Mouse (Mus musculus): ENCODE measurements around the gene Rab5b. TPM values are rescaled to one million over a fixed set of nuclear protein-coding genes. Genes with fewer than 3 reads are reported as not detected.
A peak's percentile ranks its signal among the peaks of the same experiment; 100 is the strongest.
"Not testable (repeated sequence)": the region's sequence is repeated elsewhere in the genome, so short reads cannot be mapped to it uniquely, and the experiment has no call there.

The Rab5b gene
- total RNA-seq, 2 experiments from 2014 or later = 120 to 121 TPM

DNA sequence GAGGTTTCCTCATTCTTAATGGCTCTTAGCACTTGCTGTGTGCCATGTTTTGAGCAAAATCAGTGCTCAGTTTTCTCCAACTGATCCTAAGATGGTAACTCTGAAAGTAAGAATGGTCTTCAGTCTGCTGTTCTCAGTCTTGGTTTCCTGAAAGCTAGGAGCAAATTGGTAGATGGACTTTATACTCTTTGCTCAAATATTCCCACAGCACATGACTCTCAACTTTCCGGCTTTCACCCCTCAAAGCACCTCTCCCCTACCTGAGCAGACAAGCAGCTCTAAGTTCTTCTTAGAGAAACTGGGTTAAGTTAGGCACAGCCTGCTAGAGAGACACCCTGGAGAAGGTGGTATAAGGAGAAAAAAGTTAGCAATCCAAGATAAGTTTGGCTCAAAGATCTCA, 39.3 kb downstream of the Rab5b start:
- intact Hi-C loops (cut with DNase I) = no loop called here
- no peak for DNase-seq (ENCODE audit: extremely low spot score in 1 of 2, low spot score in 2 of 2)

DNA sequence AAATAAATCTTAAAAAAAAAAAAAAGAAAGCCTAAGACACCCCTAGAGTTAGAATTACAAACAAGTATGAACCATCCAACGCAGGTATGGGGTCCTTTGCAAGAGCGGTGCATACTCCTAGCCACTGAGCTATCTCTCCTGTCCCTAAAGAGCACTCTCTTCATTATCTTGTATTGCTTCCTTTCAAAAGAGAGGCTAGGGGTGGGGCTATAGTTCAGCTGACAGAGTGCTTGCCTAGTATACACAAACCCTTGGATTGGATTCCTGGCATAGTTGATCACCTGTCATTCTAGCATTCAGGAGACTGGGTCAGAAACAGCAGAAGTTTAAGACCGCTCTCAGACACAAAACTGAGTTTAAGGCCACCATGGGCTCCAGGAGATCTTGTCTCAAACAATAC, 40.8 kb downstream of the Rab5b start:
- intact Hi-C loops (cut with DNase I) = no loop called here

DNA sequence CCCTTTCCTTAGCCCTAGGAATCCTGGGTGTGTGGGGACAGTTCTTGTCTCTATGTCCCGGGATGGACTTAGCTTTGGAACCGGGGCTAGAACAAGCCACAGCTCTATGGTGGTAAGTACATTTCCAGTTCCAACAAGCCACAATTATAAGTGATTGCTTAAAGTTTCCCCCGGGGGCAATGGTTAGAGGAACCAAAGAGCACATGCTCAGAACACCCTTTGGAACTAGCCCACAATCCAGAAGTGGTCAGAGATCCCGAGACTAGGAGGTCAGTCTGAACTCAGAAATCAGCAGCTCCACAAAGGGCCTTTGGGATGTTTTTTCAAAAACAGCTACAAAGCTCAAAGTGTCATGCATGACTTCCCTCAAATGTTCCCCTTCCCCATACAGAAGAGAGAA, 42.2 kb downstream of the Rab5b start:
- DNase-seq (ENCODE audit: extremely low spot score in 1 of 2, low spot score in 2 of 2) = no peak
- intact Hi-C loops (cut with DNase I) = no loop called here

More for the DNA sequence above, 40.8 kb downstream of the Rab5b start:
- DNase-seq (ENCODE audit: extremely low spot score in 1 of 2, low spot score in 2 of 2) = no peak

DNA sequence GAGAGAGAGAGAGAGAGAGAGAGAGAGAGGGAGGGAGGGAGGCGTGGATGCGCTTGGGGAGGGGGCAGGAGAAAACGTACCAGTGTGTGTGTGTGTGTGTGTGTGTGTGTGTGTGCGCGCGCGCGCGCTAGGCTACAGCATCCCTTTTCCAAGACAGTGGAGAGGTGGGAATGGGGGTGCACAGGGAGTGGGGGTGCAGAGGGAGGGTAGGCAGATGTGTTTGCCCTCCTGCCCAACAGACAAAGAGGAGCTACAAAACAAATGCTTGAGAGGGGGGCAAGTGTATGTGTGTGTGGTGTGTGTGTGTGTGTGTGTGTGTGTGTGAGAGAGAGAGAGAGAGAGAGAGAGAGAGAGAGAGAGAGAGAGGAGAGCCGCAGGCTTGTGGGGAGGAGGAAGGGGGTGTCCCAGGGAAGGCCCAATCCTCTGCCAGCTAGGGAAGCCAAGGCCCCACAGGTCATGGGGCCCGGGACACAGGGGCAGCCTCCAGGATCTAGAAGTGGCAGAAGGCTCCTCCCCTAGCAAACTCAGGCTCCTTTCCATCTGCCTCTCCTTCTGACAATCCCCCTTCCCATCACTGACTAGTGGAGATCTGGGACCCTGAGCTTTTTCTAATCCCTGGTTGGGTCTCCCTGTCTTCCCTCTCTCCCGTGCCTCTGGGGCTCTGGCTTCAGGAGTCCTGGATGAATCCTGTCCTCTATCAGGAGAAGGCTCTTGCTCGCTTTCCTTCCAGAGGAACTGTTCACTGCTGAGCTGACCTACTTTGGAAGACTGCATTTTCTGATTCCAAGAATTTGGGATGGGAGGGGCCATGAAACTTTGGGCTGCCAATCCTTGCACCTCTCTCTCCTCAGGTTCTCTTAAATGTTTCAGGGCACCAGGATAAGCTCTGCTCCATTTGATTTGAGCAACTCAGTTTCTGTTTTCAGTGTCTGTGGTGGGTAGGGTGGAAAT, 49.6 kb downstream of the Rab5b start:
- intact Hi-C loops (cut with DNase I) = no loop called here

DNA sequence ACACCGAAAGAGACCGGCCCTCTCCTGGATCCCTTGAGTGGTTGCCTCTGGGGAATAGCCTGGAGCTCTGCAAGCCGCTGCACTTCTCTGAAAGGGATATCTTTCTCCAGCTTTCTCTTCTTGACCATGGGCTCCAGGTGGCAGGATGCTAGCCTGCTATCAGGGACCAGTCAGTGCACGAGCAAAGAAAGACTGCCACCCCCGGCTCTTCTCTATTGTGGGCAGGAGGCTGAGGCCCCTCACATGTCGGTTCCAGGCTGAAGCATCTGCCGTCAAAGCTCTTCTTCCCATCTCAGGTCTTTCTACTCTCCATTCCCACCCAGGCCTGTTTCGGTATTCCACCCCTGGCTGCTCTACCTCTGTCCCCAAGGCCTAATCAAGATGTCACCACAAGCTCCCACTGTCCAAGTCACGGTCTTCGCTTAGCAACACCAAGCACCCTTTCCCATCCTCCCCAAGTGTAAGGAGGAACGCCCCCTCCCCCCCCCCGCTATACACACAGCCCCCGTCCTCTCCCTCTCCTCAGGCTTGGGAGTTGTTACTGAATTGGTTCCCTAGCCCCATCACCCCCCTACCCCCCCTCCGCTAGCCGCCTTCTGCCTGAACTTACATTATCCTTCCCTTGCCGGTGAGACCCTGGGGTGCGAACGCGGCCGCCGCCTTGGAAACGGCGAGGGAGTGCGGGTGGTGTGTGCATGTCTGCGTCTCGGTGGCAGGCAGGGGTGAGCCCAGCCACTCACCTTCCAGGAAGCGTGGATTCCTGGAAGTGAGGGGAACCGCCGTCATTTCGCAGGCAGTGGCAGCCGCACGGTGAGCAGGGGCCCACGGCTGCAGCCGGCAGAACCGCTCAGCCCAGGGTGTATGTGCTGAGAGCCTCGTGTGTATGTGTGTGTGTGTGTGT, 50.7 kb downstream of the Rab5b start, which contains the start of gene Ikzf4:
Ikzf4 (minus strand) TSS at position 881 of the 901 bp plus-strand sequence.
- intact Hi-C loops (cut with DNase I) = no loop called here
- DNase-seq (ENCODE audit: extremely low spot score in 1 of 2, low spot score in 2 of 2) = peak in 1 of 2 experiments; percentile 68

More for the DNA sequence above, 49.6 kb downstream of the Rab5b start:
- peak; percentile 45 to 72 for DNase-seq (ENCODE audit: extremely low spot score in 1 of 2, low spot score in 2 of 2)

DNA sequence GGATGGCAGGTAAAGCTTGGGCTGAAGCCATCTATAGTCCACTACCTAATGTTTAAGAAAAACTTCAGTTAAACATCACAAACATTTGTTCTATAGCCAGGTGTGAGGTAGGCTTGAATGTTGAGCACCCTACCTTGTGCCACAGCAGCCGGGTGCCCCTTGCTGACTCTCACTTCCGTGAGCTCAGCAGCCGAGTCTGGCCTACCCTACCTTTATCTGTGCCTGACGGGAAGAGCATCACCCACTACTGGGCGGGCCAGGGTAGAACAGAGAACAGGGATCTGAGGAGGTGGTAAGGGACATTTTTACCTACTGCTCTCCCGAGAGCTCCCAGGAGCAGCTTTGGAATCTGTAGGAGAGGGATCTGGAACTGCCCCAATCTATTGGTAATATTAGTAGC, 53.3 kb downstream of the Rab5b start:
- no peak for DNase-seq (ENCODE audit: extremely low spot score in 1 of 2, low spot score in 2 of 2)
- intact Hi-C loops (cut with DNase I) = no loop called here

DNA sequence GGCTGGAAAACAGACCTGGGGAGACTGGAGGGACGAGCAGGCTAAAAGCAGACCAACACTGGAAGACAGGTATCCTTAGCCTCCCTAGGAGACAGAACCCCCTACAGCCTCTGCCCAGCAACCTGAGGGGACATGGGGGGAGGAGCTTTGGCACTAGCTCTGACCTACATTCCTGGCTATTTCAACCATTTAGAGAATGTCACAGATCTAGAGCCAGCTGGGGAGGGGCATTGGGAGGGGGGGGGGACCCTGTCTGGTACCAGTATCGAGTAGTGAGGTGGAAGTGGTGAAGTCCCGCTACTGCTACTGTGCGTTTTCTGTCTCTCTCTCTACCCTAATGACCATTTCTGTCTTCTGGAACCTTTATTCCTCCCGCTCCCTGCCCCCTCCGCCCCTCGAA, 54.2 kb downstream of the Rab5b start:
- DNase-seq (ENCODE audit: extremely low spot score in 1 of 2, low spot score in 2 of 2) = no peak
- intact Hi-C loops (cut with DNase I) = no loop called here

DNA sequence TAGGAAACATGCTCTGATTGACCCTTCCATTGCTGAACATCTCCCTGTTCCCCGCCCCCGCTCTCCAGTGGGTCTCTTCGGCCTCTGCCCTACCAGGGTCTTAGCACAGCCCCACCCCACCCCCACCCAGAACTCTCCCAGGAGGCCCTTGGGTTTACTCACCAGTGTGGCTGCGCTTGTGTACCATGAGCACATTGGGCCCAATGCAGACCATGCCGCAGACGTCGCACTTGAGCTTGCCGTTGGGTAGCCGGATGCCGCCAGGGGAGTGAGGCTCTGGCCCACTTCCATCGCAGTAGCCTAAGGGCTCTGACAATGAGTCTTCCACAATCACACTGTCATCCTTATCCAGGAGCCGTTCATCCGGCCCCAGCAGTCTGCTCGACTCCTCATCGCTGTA, 55.2 kb downstream of the Rab5b start:
- DNase-seq (ENCODE audit: extremely low spot score in 1 of 2, low spot score in 2 of 2) = no peak
- intact Hi-C loops (cut with DNase I) = no loop called here

DNA sequence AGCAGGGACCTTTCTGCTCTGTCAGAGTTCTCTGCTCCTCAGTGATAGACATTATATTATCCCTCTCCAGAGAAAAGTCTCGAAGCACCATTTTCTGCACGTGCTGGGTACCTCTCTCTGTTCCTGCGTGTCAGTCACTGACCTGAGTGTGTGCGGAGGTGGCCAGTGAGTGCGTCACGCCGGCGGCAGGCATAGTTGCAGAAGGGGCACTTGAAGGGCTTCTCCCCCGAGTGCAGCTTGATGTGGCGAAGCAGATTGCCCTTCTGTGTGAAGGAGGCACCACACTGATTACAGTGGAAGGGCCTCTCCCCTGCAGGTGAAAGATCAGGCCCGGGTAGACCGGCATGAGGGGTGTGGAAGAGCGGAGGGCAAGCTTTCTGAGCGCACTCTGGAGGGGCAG, 56.1 kb downstream of the Rab5b start:
- no peak for DNase-seq (ENCODE audit: extremely low spot score in 1 of 2, low spot score in 2 of 2)

DNA sequence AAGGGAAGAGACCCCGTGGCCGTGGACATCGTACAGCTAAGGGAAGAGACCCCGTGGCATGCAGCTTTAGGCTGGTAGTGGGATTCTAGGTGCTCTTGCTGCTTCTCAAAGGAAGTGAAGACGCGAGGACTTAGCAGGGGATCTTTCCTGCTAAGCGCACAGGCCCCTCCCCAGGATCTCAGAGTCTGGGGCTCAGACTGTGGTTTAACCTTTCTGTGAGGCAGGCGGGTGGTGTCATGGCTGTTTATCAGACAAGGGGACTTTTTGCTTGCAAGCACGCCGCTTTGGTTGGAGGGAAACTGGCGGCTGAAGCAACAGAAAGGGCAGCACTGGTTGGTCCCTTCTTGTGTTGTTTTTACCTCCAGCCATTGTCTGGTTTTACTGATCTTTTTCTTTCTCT, 59.1 kb downstream of the Rab5b start:
- intact Hi-C loops (cut with DNase I) = no loop called here
- no peak for DNase-seq (ENCODE audit: extremely low spot score in 1 of 2, low spot score in 2 of 2)

More for the DNA sequence above, 56.1 kb downstream of the Rab5b start:
- intact Hi-C loops (cut with DNase I) = no loop called here

DNA sequence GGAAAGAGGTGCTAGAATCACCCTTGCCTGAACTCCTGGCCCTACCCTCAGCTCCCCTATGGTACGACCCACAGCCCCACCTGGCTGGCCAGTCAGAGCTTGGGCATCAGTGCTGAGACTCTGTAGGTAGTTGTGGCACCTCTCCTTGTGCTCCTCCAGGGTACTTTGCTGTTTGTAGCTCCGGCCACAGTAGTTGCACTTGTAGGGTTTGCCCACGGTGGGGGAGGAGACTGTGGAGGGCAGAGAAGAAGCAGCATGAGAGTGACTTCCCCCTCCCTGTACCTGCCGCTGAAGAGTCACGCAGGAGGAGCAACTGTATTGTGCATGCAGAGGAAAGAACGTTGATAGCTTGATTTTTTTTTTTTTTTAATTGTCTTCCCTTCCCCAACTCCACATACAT, 59.5 kb downstream of the Rab5b start:
- DNase-seq (ENCODE audit: extremely low spot score in 1 of 2, low spot score in 2 of 2) = no peak
- intact Hi-C loops (cut with DNase I) = no loop called here

DNA sequence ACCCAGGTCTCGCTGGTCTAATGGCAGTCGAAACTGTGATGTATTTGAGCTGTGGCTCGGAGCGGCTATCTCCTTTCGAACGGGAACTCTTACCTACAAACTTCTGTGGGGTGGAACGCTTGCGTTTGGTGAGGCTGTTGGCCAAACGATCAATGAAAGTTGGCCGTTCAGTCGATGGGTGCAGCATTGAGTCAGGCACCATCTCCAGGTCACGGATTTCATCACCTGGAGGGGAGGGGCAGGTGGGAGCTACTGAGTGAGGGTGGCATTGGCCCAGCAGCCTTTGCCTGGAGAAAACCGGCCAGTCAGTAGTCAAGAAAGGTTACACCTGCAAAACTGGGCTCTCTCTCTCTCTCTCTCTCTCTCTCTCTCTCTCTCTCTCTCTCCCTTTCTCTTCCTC, 60.4 kb downstream of the Rab5b start:
- no peak for DNase-seq (ENCODE audit: extremely low spot score in 1 of 2, low spot score in 2 of 2)
- intact Hi-C loops (cut with DNase I) = no loop called here

DNA sequence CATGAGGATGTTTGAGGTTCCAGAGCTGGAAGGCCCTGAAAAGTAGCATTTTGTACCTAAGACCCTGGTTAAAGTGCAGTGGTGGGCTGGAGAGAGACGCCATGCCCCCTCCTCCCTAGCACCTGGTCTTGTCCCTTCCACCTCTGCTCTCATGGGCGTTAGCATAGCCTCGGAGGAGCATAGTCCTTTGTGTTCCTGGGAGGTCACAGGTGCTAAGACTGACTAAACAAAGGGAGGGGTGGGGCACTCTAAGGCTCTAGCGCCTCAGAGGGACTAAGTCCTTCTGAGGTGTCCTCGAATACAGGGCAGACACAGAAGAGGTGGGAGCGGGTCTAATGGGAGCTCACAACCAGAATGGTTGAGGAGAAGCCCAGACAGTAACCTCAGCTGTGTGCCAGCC, 64.5 kb downstream of the Rab5b start:
- no peak for DNase-seq (ENCODE audit: extremely low spot score in 1 of 2, low spot score in 2 of 2)
- intact Hi-C loops (cut with DNase I) = no loop called here

DNA sequence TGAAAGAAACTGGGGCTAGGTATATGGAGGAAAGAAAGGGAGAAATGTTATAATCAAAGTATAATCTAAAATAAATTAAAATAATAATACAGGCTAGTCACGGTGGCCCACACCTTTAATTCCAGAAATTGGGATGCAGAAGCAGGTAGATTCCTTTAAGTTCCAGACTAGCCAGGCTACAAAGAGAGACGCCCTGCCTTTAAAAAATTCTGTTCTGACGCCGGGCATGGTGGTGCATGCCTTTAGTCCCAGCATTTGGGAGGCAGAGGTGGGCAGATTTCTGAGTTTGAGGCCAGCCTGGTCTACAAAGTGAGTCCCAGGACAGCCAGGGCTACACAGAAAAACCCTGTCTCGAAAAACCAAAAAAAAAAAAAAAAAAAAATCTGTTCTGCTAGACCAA, 65.8 kb downstream of the Rab5b start:
- intact Hi-C loops (cut with DNase I); DNase-seq (ENCODE audit: extremely low spot score in 1 of 2, low spot score in 2 of 2): not testable (repeated sequence)

DNA sequence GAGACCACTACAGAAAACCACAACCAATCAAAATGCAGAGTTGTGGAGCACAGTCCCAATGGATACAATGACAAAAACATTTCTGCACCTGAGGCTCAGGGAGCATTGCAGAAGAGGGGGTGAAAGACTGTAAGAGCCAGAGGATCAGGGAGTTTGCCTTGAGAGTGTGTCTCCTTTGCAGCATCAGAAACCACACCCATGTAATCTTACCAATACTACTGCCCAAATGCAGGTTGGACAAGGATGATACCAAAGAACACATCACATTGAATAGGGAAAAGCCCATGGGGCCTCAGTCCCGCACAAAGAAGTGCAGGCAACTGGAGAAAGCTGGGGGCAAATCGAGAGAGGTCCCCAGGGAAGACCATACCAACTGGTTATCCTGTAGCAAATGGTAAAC, 66.3 kb downstream of the Rab5b start:
- DNase-seq (ENCODE audit: extremely low spot score in 1 of 2, low spot score in 2 of 2) = no peak
- intact Hi-C loops (cut with DNase I) = loop anchor here (5.0 kb wide), 1 partner anchor 43 kb away; the partner anchor contains the start of gene Suox

DNA sequence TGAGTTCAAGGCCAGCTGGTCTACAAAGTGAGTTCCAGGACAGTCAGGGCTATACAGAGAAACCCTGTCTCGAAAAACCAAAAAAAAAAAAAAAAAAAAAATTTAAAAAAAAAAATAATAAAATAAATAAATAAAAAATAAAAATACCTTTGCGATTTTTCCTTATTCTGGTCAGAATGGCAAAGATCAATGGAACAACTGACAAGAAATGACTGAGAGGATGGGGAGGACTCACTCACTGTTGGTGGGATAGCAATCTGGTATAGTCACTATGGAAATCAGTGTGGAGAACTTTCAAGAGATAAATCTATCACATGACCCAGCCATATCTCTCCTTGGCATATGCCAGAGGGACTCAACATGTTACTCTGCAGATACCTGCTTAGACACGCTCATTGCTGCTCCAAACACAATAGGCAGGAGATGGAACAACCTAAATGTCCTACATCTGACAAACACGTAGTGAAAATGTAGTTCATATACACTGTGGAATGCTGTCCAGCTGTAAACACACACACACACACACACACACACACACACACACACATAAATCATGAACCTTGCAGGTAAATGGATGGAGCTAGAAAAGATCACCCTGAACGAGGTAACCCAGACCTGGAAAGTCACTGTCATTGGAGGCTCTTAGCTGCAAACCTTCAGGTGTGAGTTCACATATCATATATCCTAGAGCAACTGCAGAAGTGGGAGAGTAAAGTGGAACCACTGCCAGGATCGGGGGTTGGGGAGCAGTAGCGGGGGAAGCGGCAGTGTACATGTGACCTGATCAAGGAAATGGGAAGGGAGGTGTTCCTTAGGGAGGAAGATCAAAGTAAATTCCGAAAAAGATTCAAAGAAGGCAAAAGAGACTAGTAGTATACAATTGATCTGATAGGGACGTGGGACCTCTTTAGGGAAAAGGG, 68.4 kb downstream of the Rab5b start:
- DNase-seq (ENCODE audit: extremely low spot score in 1 of 2, low spot score in 2 of 2) = no peak
- intact Hi-C loops (cut with DNase I) = loop anchor here (5.0 kb wide), 1 partner anchor 45 kb away; the partner anchor contains the start of gene Suox

All from left cerebral cortex, postnatal 10 days (tissue).